Mouse (Mus musculus): ENCODE measurements around the gene E2f3.

E2f3 gene

GRCm38 (mm10) chr13:29913606-29914005 lies 72.3 kb downstream of the E2f3 start:
- no peak for DNase-seq

- no peak for DNase-seq
Measured at GRCm38 (mm10) chr13:29913061-29913460, 72.8 kb downstream of the E2f3 start.

- DNase-seq, result no peak
Measured at GRCm38 (mm10) chr13:29912251-29912650, 73.6 kb downstream of the E2f3 start.

GRCm38 (mm10) chr13:29911141-29911540 lies 74.7 kb downstream of the E2f3 start:
- DNase-seq, result no peak

- DNase-seq, result no peak
Measured at GRCm38 (mm10) chr13:29908431-29908830, 77.4 kb downstream of the E2f3 start.

GRCm38 (mm10) chr13:29907995-29908394 lies 77.9 kb downstream of the E2f3 start:
- no peak for DNase-seq

GRCm38 (mm10) chr13:29906734-29907133 lies 79.1 kb downstream of the E2f3 start:
- no peak for DNase-seq

- DNase-seq, result no peak
Measured at GRCm38 (mm10) chr13:29903341-29903740, 82.5 kb downstream of the E2f3 start.

- no peak for DNase-seq
Measured at GRCm38 (mm10) chr13:29902676-29903075, 83.2 kb downstream of the E2f3 start.

GRCm38 (mm10) chr13:29901641-29902040 lies 84.2 kb downstream of the E2f3 start:
- DNase-seq, result no peak

- DNase-seq, result no peak
Measured at GRCm38 (mm10) chr13:29866780-29867179, 119.1 kb downstream of the E2f3 start.

- no peak for DNase-seq
Measured at GRCm38 (mm10) chr13:29864331-29864730, 121.5 kb downstream of the E2f3 start.

GRCm38 (mm10) chr13:29860087-29860486 lies 125.8 kb downstream of the E2f3 start:
- no peak for DNase-seq

GRCm38 (mm10) chr13:29857436-29857835 lies 128.4 kb downstream of the E2f3 start:
- peak; percentile 21 for DNase-seq

Measured in cerebellum, adult 11 months (tissue).